Mouse (Mus musculus) adrenal gland, postnatal 10 days (tissue): Measurements from ENCODE around the gene Pabpn1l. TPM values are rescaled to one million over a fixed set of nuclear protein-coding genes. Genes with fewer than 3 reads are reported as not detected.
"Not testable (repeated sequence)": the region's sequence is repeated elsewhere in the genome, so short reads cannot be mapped to it uniquely, and the experiment has no call there.

Experiments
- DNase-seq: peaks from one replicate; pipeline ENCODE4 v3.0.0; 2021; ENCODE audit warnings: mixed read lengths
- microRNA-seq: library from miRNA; unstranded; fragments of <30 nt; microRNA quantifications from one replicate; pipeline ENCODE4 v1.2.0, GENCODE M21; 2021
- total RNA-seq, 2 experiments: library from RNA; stranded (reverse); gene quantifications; 2 replicates each; pipeline ENCODE4 v1.2.3; 2021

Gene Pabpn1l
- total RNA-seq, 2 experiments from 2014 or later: not detected

DNA sequence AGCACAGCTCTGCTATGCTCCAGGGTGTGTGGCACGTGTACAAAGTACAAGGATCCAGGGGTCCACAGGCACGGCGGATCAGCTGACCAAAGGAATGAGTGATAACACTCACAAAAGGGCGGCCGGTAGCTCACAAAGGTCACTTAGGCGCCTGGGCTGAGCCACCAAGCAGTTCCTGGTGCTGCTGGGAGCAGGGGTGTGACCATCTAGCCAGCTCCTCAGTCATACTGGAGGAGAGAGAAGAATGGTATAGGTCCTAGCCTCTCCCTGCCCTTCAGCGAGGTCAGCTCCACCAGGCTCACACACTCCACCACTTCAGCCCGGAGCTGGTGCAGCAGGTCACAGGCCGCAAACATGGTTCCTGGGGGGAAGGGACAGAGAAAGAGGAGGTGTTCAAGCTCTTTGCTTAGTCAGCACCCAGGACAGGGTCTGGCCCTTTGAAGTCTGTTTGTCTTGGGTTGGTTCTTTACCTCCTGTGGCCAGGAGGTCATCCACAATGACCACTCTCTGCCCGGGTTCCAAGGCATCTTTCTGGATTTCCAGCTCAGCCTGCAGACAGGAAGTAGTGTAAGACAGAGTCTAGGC is 47.8 kb downstream of the Pabpn1l start:
- no peak for DNase-seq

DNA sequence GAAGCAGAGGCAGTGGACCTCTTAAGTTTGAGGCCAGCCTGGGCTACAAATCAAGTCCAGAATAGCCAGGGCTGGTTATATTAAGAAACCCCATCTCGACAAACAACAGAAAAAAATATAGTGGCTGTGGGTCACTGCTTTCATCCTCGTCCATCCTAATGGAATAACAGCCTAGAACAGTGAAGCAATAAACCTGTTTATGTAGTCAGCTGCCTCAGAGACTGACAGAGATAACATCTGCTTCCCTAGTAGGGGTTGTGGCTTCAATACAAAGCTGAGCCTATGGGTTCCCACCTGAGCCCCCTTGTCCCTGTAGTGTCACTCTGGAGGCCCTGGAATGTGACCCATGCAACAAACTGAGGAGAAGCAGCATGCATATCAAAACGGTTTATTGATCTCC is 48.3 kb downstream of the Pabpn1l start:
- no peak for DNase-seq

DNA sequence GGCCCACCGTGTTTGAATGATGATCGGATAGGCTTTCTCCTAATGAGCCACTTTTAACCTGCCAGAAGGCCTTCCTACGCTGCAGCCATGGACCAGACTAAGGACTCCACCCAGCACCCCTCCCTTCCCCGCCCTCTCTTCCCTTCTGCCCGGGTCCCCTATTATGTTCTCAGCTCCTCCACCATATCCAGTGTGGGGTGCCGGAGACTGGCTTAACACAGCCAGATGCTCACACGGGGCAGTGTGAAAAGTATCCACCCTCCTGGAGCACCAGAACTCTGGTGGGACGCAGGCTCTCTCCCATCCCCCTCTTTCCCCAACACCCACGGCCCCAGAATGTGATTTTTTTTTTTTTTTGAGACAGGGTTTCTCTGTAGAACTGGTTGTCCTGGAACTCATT is 49.0 kb downstream of the Pabpn1l start:
- no peak for DNase-seq

DNA sequence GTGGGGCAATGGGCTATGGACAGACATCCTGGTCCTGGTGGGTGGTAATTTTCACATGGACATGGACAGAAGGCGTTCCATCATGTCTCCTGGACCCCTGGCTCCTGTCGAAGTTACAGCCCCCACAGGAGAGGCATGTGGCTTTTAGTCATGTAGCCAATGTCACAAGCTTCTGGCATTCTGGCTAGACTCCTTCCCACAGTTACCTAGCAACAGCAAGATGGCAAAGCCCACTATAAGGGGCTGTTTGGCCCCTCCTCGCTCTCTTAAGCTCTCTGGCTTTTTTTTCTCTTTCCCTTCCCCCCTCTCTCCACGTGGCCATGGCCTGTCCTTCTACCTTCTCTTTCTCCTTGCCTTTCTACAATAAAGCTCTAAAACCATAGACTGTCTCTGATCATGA is 49.4 kb downstream of the Pabpn1l start:
- DNase-seq: not testable (repeated sequence)

DNA sequence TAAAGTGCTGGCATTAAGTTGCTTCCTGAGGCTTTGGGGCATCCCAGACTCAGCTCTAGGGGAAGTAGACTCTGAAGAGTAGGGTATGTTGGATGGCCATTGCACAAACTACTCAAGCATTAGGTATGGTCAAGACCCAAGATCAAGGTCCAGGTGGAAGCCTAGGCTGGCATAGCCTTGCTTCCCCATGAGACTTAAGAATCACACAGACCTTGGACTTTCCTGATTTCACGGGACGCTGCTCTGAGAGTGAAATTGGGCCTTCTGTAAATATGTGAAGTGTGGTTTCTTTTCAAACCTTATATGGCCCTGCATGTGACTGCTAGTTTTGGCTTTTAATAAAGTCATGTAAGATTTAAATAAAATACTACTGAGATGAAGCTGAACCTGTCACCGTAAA is 49.8 kb downstream of the Pabpn1l start:
- DNase-seq: no peak

DNA sequence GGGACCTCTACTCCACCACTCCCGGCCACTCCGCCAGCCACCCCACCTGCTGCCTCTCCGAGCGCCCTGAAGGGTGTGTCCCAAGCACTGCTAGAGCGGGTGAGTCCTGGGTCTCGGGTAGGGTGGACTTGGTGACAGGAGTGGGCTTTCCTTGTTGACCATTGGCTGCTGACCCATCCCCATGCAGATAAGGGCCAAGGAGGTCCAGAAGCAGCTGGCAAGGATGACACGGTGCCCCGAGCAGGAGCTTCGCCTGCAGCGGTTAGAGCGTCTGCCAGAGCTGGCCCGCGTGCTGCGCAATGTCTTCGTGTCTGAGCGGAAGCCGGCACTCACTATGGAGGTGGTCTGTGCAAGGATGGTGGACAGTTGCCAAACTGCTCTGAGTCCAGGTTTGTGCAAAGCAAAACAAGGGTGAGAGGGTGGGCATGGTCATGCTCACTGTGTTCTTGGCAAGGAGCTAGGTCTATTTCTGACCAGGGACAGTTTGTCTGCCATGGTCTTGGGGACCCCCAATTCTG is 50.7 kb downstream of the Pabpn1l start:
- no peak for DNase-seq

DNA sequence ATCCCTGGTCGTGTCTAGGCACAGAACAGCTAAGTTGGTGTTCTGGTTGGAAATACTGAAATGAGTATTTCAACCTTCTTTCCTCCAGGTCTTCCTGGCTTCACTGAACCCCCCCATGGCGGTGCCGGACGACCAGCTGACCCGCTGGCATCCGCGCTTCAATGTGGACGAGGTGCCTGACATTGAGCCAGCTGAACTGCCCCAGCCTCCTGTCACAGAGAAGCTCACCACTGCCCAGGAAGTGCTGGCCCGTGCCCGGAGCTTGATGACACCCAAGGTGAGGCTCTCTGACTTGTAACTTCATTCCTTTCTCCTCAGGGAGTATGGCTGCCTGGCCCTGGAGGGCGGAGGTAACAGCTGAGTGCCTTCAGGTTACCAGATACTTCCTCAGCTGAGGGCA is 51.4 kb downstream of the Pabpn1l start:
- no peak for DNase-seq

DNA sequence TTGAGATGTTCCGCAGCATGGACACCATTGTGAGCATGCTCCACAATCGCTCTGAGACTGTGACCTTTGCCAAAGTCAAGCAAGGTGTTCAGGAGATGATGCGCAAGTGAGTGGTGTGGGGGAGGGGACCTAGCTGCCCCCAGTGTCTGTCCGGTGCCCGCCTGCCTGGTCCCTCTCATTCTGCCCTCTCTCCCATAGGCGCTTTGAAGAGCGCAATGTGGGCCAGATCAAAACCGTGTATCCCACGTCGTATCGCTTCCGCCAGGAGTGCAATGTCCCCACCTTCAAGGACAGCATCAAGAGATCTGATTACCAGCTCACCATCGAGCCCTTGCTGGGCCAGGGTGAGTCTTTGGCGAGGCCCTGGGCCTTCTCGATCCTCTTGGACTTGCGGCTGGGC is 52.5 kb downstream of the Pabpn1l start:
- no peak for DNase-seq

Small RNAs within 50 kb of the gene (microRNA-seq; reads per million reads assigned to microRNA genes)
- not detected for gene Mir6396

Other genes with a start within 250 kb of the Pabpn1l start
- gene Zc3h18, start 246.1 kb downstream of the Pabpn1l start, total RNA-seq: 10 to 100 TPM; 36.2 to 37.7 TPM
- not detected for gene Il17c, start 200.7 kb downstream of the Pabpn1l start, total RNA-seq
- 10 to 100 TPM; 38.6 to 40.1 TPM for gene Cyba, start 189.8 kb downstream of the Pabpn1l start, total RNA-seq
- gene Mvd, start 179.3 kb downstream of the Pabpn1l start, total RNA-seq: 1 to 10 TPM; 7.4 to 8.0 TPM
- 1 to 10 TPM in 1 of 2 experiments, under 1 TPM in 1; 0.27 to 1.5 TPM for gene Snai3, start 162.0 kb downstream of the Pabpn1l start, total RNA-seq
- gene Rnf166, start 146.7 kb downstream of the Pabpn1l start, total RNA-seq: 10 to 100 TPM; 40.4 to 42.0 TPM
- gene Ctu2, start 146.6 kb downstream of the Pabpn1l start, total RNA-seq: 10 to 100 TPM; 21.2 to 21.4 TPM
- 10 to 100 TPM; 31.5 to 41.5 TPM for gene Piezo1, start 71.4 kb downstream of the Pabpn1l start, total RNA-seq
- 10 to 100 TPM; 17.2 to 20.7 TPM for gene Cdt1, start 54.7 kb downstream of the Pabpn1l start, total RNA-seq
- 10 to 100 TPM; 67.5 to 72.3 TPM for gene Aprt, start 45.8 kb downstream of the Pabpn1l start, total RNA-seq
- 1 to 10 TPM; 8.0 to 8.3 TPM for gene Galns, start 11.3 kb downstream of the Pabpn1l start, total RNA-seq
- gene Trappc2l, start 11.1 kb downstream of the Pabpn1l start, total RNA-seq: 10 to 100 TPM; 48.9 to 56.5 TPM
- gene Cbfa2t3, start 76.4 kb upstream of the Pabpn1l start, total RNA-seq: 10 to 100 TPM; 12.0 to 14.3 TPM
- 10 to 100 TPM; 54.3 to 64.8 TPM for gene Acsf3, start 152.7 kb upstream of the Pabpn1l start, total RNA-seq
- 1 to 10 TPM in 1 of 2 experiments, under 1 TPM in 1; 0.75 to 1.9 TPM for gene Cdh15, start 225.2 kb upstream of the Pabpn1l start, total RNA-seq